Mouse (Mus musculus) liver, postnatal 0 days (tissue): Measurements from ENCODE around the gene Nfxl1.

ENCODE experiments used
- CTCF ChIP-seq: sonication (generic); IDR thresholded peaks from 2 replicates; pipeline ENCODE4 v1.5.1; 2016; ENCODE audit warnings: antibody characterized with exemption, low read depth
- EP300 ChIP-seq: IDR thresholded peaks from 2 replicates; pipeline ENCODE4 v1.6.1; 2016; ENCODE audit warnings: antibody characterized with exemption, low read depth, mild to moderate bottlenecking

GRCm38 (mm10) chr5:72471746-72472145 lies 87.7 kb downstream of the Nfxl1 start:
- TF ChIP-seq CTCF (no peak), EP300 (no peak)
